Mouse (Mus musculus) CH12.LX (cell line): Measurements from ENCODE around the gene 2610008E11Rik.

Experiments used
- CTCF ChIP-seq, 2 experiments: IDR thresholded peaks in 1 of 2; conservative IDR thresholded peaks in 1 of 2; 2 replicates each; pipeline ENCODE4 v1.5.1; 2011 to 2012; ENCODE audit warnings: low read depth in 2 of 2, low read length in 2 of 2, improper control_type of control experiment in 1 of 2, inconsistent platforms in 1 of 2, mild to moderate bottlenecking in 1 of 2, moderate library complexity in 1 of 2
- EP300 ChIP-seq: IDR thresholded peaks from 2 replicates; pipeline ENCODE4 v1.6.1; 2011; ENCODE audit warnings: low read length, improper control_type of control experiment
- IRF4 ChIP-seq: IDR thresholded peaks from 2 replicates; pipeline ENCODE4 v1.6.1; 2014; ENCODE audit warnings: low read depth, mild to moderate bottlenecking, inconsistent platforms, low read length, improper control_type of control experiment
- MAFK ChIP-seq: IDR thresholded peaks from 2 replicates; pipeline ENCODE4 v1.6.1; 2011; ENCODE audit warnings: low read length, improper control_type of control experiment; ENCODE audit not compliant: insufficient replicate concordance
- MXI1 ChIP-seq: IDR thresholded peaks from 2 replicates; pipeline ENCODE4 v1.6.1; 2011; ENCODE audit warnings: mild to moderate bottlenecking, low read depth, low read length, improper control_type of control experiment
- POLR2A ChIP-seq: IDR thresholded peaks from 2 replicates; pipeline ENCODE4 v1.6.1; 2011; ENCODE audit warnings: low read depth, mild to moderate bottlenecking, improper control_type of control experiment, low read length
- POLR2AphosphoS2 ChIP-seq: IDR thresholded peaks from 2 replicates; pipeline ENCODE4 v1.6.1; 2011; ENCODE audit warnings: low read depth, low read length, improper control_type of control experiment
- RAD21 ChIP-seq: IDR thresholded peaks from 2 replicates; pipeline ENCODE4 v1.6.1; 2011; ENCODE audit warnings: low read depth, mild to moderate bottlenecking, low read length, improper control_type of control experiment, moderate library complexity
- UBTF ChIP-seq: IDR thresholded peaks from 2 replicates; pipeline ENCODE4 v1.6.1; 2012; ENCODE audit warnings: low read depth, mild to moderate bottlenecking, inconsistent platforms, low read length, improper control_type of control experiment, moderate library complexity
- USF2 ChIP-seq: conservative IDR thresholded peaks from 2 replicates; pipeline ENCODE4 v1.6.1; 2011; ENCODE audit warnings: low read depth, low read length, improper control_type of control experiment
- ZMIZ1 ChIP-seq: IDR thresholded peaks from 2 replicates; pipeline ENCODE4 v1.6.1; 2012; ENCODE audit warnings: low read depth, mild to moderate bottlenecking, inconsistent platforms, low read length, improper control_type of control experiment

GRCm38 (mm10) chr10:79115085-79115484 is 17.7 kb upstream of the 2610008E11Rik start:
- TF ChIP-seq ZMIZ1 (no peak), CTCF (conservative IDR thresholded peaks at IDR 0.05 in 1 of 2, IDR thresholded peaks at IDR 0.05 in 1 of 2; ENCODE audit: low read depth in 2 of 2, low read length in 2 of 2) (no peak), POLR2A (no peak), POLR2AphosphoS2 (no peak), USF2 (no peak), UBTF (no peak), EP300 (no peak), MXI1 (no peak), IRF4 (no peak), MAFK (no peak), RAD21 (no peak)
